Mouse (Mus musculus) heart, adult 2 months (tissue): ENCODE data around the gene Mycl. TPM values are rescaled to one million over a fixed set of nuclear protein-coding genes. Genes with fewer than 3 reads are reported as not detected.
"Not testable (repeated sequence)": the region's sequence is repeated elsewhere in the genome, so short reads cannot be mapped to it uniquely, and the experiment has no call there.

ENCODE experiments used
- DNase-seq, 2 experiments: peaks; one replicate each; pipeline ENCODE4 v3.0.0; 2021
- H3K27ac ChIP-seq: fragments of 200-600 bp; 2 replicates; pipeline ENCODE4 v1.8.1; 2022
- H3K27me3 ChIP-seq: fragments of 200-500 bp; 2 replicates; pipeline ENCODE4 v1.6.1; 2012; ENCODE audit warnings: mild to moderate bottlenecking, low read length, inconsistent platforms, mixed read lengths; ENCODE audit not compliant: control insufficient read depth, insufficient read depth
- H3K36me3 ChIP-seq: fragments of 200-500 bp; 2 replicates; pipeline ENCODE4 v1.6.1; 2012; ENCODE audit warnings: low read length, inconsistent platforms; ENCODE audit not compliant: control insufficient read depth, insufficient read depth
- H3K4me1 ChIP-seq: fragments of 200-500 bp; 2 replicates; pipeline ENCODE4 v1.6.1; 2011; ENCODE audit warnings: low read length; ENCODE audit not compliant: control insufficient read depth, insufficient read depth
- H3K4me3 ChIP-seq: fragments of 200-600 bp; 2 replicates; pipeline ENCODE4 v1.8.1; 2022
- H3K79me2 ChIP-seq: fragments of 200-500 bp; replicated peaks from 2 replicates; pipeline ENCODE4 v1.6.1; 2012; ENCODE audit warnings: mild to moderate bottlenecking, inconsistent platforms, low read length, moderate library complexity, mixed read lengths; ENCODE audit not compliant: control insufficient read depth, insufficient read depth
- H3K9ac ChIP-seq: fragments of 200-500 bp; 2 replicates; pipeline ENCODE4 v1.6.1; 2012; ENCODE audit warnings: low read depth, mild to moderate bottlenecking, control low read depth, inconsistent platforms, low read length, mixed read lengths
- CTCF ChIP-seq: fragments of 200-600 bp; IDR thresholded peaks from 2 replicates; pipeline ENCODE4 v1.8.1; 2022; ENCODE audit warnings: antibody characterized with exemption, mild to moderate bottlenecking, moderate library complexity
- EP300 ChIP-seq: fragments of 200-500 bp; IDR thresholded peaks from 2 replicates; pipeline ENCODE4 v1.6.1; 2011; ENCODE audit warnings: low read depth, low read length, control low read depth; ENCODE audit not compliant: insufficient read depth
- POLR2A ChIP-seq: fragments of 200-500 bp; IDR thresholded peaks from 2 replicates; pipeline ENCODE4 v1.6.1; 2011; ENCODE audit warnings: mild to moderate bottlenecking, low read depth, low read length, control low read depth; ENCODE audit not compliant: insufficient read depth
- WGBS: fragments of 180-500 bp; shearing (Covaris S2); methylation state at CpG from one replicate; pipeline ENCODE4 v1.1.7; 2018; 5-methylcytosine and 5-hydroxymethylcytosine counted together
- intact Hi-C: fragments of 180-260 bp; cut with DNase I; formaldehyde crosslinking; loops from one replicate; pipeline ENCODE4 v1.15.1; 2025
- polyA plus RNA-seq: library from polyadenylated mRNA; depleted of rRNA; stranded (reverse); fragments of >200 nt; gene quantifications from 2 replicates; pipeline ENCODE4 v1.2.3, GENCODE M21; 2012
- total RNA-seq, 2 experiments: library from RNA; stranded (reverse); gene quantifications; 2 replicates each; pipeline ENCODE4 v1.2.3; 2021

The Mycl gene
- total and polyA plus RNA-seq, 3 experiments, result 0.10 to 0.64 (median 0.18) TPM

- H3K4me3 ChIP-seq, result no peak overlapping the region
- DNase-seq, result no peak
- TF ChIP-seq EP300 (no peak), CTCF (no peak), POLR2A (no peak)
These were observed 5.3 kb downstream of the Mycl start for GRCm38 (mm10) chr4:123000617-123001342.

GRCm38 (mm10) chr4:123005054-123005966, 9.9 kb downstream of the Mycl start:
- no peaks in the 10 kb centered on the region for H3K79me2 ChIP-seq
- no peak overlapping the region for H3K4me3 ChIP-seq
- H3K27ac ChIP-seq, result no peak overlapping the region
- TF ChIP-seq EP300, result no peak
- no peak for TF ChIP-seq POLR2A
- TF ChIP-seq CTCF, result no peak
- H3K27me3 ChIP-seq, result no peaks in the 10 kb centered on the region
- no peaks in the 10 kb centered on the region for H3K4me1 ChIP-seq
- no peaks in the 10 kb centered on the region for H3K36me3 ChIP-seq
- no peak overlapping the region for H3K9ac ChIP-seq
- 35% methylated on average over 15 of the region's 15 CpGs for WGBS
- intact Hi-C loops, result no loop called here
- no peak for DNase-seq

More at GRCm38 (mm10) chr4:123000617-123001342, 5.3 kb downstream of the Mycl start:
- Histone ChIP-seq H3K4me1 (no peaks in the 10 kb centered on the region), H3K27me3 (peaks cover 5% of the 10 kb centered on the region; the same call in 1 of the 2 replicates), H3K36me3 (no peaks in the 10 kb centered on the region), H3K27ac (no peak overlapping the region), H3K9ac (no peak overlapping the region), H3K79me2 (no peaks in the 10 kb centered on the region)
- 51% methylated on average over 17 of the region's 17 CpGs for WGBS
- intact Hi-C loops, result no loop called here

GRCm38 (mm10) chr4:123012501-123012900, 17.0 kb downstream of the Mycl start:
- H3K27ac ChIP-seq, H3K4me1 ChIP-seq, DNase-seq, intact Hi-C loops, H3K79me2 ChIP-seq, H3K36me3 ChIP-seq, H3K27me3 ChIP-seq, H3K4me3 ChIP-seq, H3K9ac ChIP-seq: not testable (repeated sequence)
- 94% methylated on average over 4 of the region's 4 CpGs for WGBS

- TF ChIP-seq POLR2A (no peak), CTCF (no peak), EP300 (no peak)
- Histone ChIP-seq H3K79me2 (no peaks in the 10 kb centered on the region; the same call in 1 of the 2 replicates), H3K4me1 (peaks cover 2% of the 10 kb centered on the region), H3K27ac (no peak overlapping the region), H3K4me3 (no peak overlapping the region), H3K36me3 (peaks cover 3% of the 10 kb centered on the region), H3K9ac (no peak overlapping the region), H3K27me3 (no peaks in the 10 kb centered on the region)
- WGBS, result 53% methylated on average over 5 of the region's 5 CpGs
- intact Hi-C loops, result no loop called here
- no peak for DNase-seq
These were observed 18.0 kb downstream of the Mycl start for GRCm38 (mm10) chr4:123013346-123013945.

GRCm38 (mm10) chr4:123013949-123014406, 18.5 kb downstream of the Mycl start:
- no peak overlapping the region for H3K4me3 ChIP-seq
- TF ChIP-seq POLR2A (no peak), CTCF (no peak), EP300 (no peak)
- H3K27ac ChIP-seq, result no peak overlapping the region
- intact Hi-C loops, result no loop called here
- no peaks in the 10 kb centered on the region for H3K27me3 ChIP-seq
- DNase-seq, result no peak
- H3K9ac ChIP-seq, result no peak overlapping the region
- H3K79me2 ChIP-seq, result no peaks in the 10 kb centered on the region; the same call in 1 of the 2 replicates
- 53% methylated on average over 3 of the region's 3 CpGs for WGBS
- H3K4me1 ChIP-seq, result peaks cover 3% of the 10 kb centered on the region
- peaks cover 3% of the 10 kb centered on the region for H3K36me3 ChIP-seq
